Mouse (Mus musculus) embryonic stem cell, embryonic (primary cell): ENCODE data around the gene Cd3eap.

Source experiments
- CTCF ChIA-PET, 4 experiments: fragments of 300-600 bp in 2 of 4; fragments of 350-600 bp in 2 of 4; sonication (Branson Sonifier 250); formaldehyde crosslinking; loops; one replicate each; lab custom pipeline; 2022; ENCODE audit warnings: inconsistent platforms in 2 of 4; lab: Charles Lee
- POLR2A ChIA-PET, 4 experiments: fragments of 300-600 bp in 2 of 4; fragments of 350-600 bp in 2 of 4; sonication (Branson Sonifier 250); formaldehyde crosslinking; loops; one replicate each; lab custom pipeline; 2022; ENCODE audit warnings: antibody characterized with exemption in 4 of 4, inconsistent platforms in 1 of 4; lab: Charles Lee

The Cd3eap gene

GRCm38 (mm10) chr7:19349188-19349915, 9.9 kb downstream of the Cd3eap start:
- CTCF ChIA-PET = interaction anchor here in 1 of 4 experiments (0.7 to 1.3 kb wide), 2 partner anchors 11 to 424 kb away, joined by 3 read pairs; partner anchors contain the start of gene Ppp1r13l

GRCm38 (mm10) chr7:19344938-19345471, 14.3 kb downstream of the Cd3eap start:
- CTCF ChIA-PET = interaction anchor here (0.6 to 2.4 kb wide), 27 partner anchors 9 to 258 kb away, joined by 3 to 18 read pairs (median 3); partner anchors contain the start of genes Eml2 (in 1 of the 4) and Fosb (in 1 of the 4)
- POLR2A ChIA-PET = interaction anchor here (0.6 to 3.4 kb wide), 28 partner anchors 10 to 352 kb away, joined by 3 to 23 read pairs (median 6); partner anchors contain the start of genes Cd3eap (in 3 of the 4), Ppp1r13l (in 3 of the 4), Fosb (in 2 of the 4) and Ppm1n (in 1 of the 4)

More at GRCm38 (mm10) chr7:19349188-19349915, 9.9 kb downstream of the Cd3eap start:
- POLR2A ChIA-PET = interaction anchor here in 1 of 4 experiments (0.8 to 1.6 kb wide), 4 partner anchors 10 to 200 kb away, joined by 3 to 5 read pairs (median 4); partner anchors contain the start of genes Cd3eap, Ppp1r13l and Qpctl

GRCm38 (mm10) chr7:19344237-19344847, 14.9 kb downstream of the Cd3eap start, which contains the start of gene Ercc1:
TSS of gene Ercc1 (plus strand) at chr7:19344778.
- ChIA-PET POLR2A (interaction anchor here (0.6 to 3.4 kb wide), 28 partner anchors 10 to 351 kb away, joined by 3 to 23 read pairs (median 6); partner anchors contain the start of genes Cd3eap (in 3 of the 4), Ppp1r13l (in 3 of the 4), Fosb (in 2 of the 4) and Ppm1n (in 1 of the 4)), CTCF (interaction anchor here (0.6 to 2.4 kb wide), 26 partner anchors 8 to 259 kb away, joined by 3 to 18 read pairs (median 3); partner anchors contain the start of genes Eml2 (in 1 of the 4) and Fosb (in 1 of the 4))

GRCm38 (mm10) chr7:19343210-19343808, 16.0 kb downstream of the Cd3eap start:
- POLR2A ChIA-PET = interaction anchor here in 3 of 4 experiments (0.6 to 3.4 kb wide), 18 partner anchors 16 to 426 kb away, joined by 3 to 11 read pairs (median 4); partner anchors contain the start of genes Cd3eap (in 2 of the 3), Ppp1r13l (in 2 of the 3) and Fosb (in 1 of the 3)
- CTCF ChIA-PET = interaction anchor here (0.6 to 3.0 kb wide), 54 partner anchors 11 to 470 kb away, joined by 3 to 43 read pairs (median 4); partner anchors contain the start of genes Cblc (in 1 of the 4) and Fosb (in 1 of the 4)

- ChIA-PET CTCF (interaction anchor here (0.6 to 3.0 kb wide), 38 partner anchors 11 to 286 kb away, joined by 3 to 43 read pairs (median 4); no protein-coding TSS in a partner anchor), POLR2A (interaction anchor here in 3 of 4 experiments (0.7 to 3.4 kb wide), 15 partner anchors 11 to 133 kb away, joined by 3 to 10 read pairs (median 3); partner anchors contain the start of genes Cd3eap (in 2 of the 3) and Ppp1r13l (in 2 of the 3))
Observed at GRCm38 (mm10) chr7:19342481-19343027, 16.7 kb downstream of the Cd3eap start.

GRCm38 (mm10) chr7:19341761-19342409, 17.4 kb downstream of the Cd3eap start:
- ChIA-PET CTCF (interaction anchor here (0.5 to 3.0 kb wide), 27 partner anchors 9 to 163 kb away, joined by 3 to 43 read pairs (median 4); no protein-coding TSS in a partner anchor), POLR2A (interaction anchor here in 3 of 4 experiments (0.5 to 3.4 kb wide), 16 partner anchors 9 to 347 kb away, joined by 3 to 10 read pairs (median 3); partner anchors contain the start of genes Cd3eap (in 2 of the 3), Ppp1r13l (in 2 of the 3) and Fosb (in 1 of the 3))

GRCm38 (mm10) chr7:19341250-19341649, 18.0 kb downstream of the Cd3eap start:
- POLR2A ChIA-PET = interaction anchor here in 3 of 4 experiments (0.5 to 1.4 kb wide), 7 partner anchors 8 to 348 kb away, joined by 3 to 4 read pairs (median 3); partner anchors contain the start of genes Cd3eap (in 1 of the 3), Fosb (in 1 of the 3) and Ppp1r13l (in 1 of the 3)
- CTCF ChIA-PET = interaction anchor here in 2 of 4 experiments (0.9 to 3.0 kb wide), 4 partner anchors 8 to 102 kb away, joined by 4 to 43 read pairs (median 4); no protein-coding TSS in a partner anchor

GRCm38 (mm10) chr7:19338596-19338995, 20.7 kb downstream of the Cd3eap start:
- ChIA-PET POLR2A (interaction anchor here in 2 of 4 experiments (0.6 to 1.7 kb wide), 4 partner anchors 21 to 261 kb away, joined by 3 to 4 read pairs (median 3); partner anchors contain the start of genes Cd3eap (in 1 of the 2) and Ppp1r13l (in 1 of the 2)), CTCF (interaction anchor here in 1 of 4 experiments (0.6 kb wide), 1 partner anchor 176 kb away, joined by 3 read pairs; no protein-coding TSS in a partner anchor)

- ChIA-PET CTCF (interaction anchor here in 3 of 4 experiments (0.6 to 1.1 kb wide), 3 partner anchors 29 to 177 kb away, joined by 3 to 4 read pairs (median 3); no protein-coding TSS in a partner anchor), POLR2A (interaction anchor here in 2 of 4 experiments (0.6 to 1.7 kb wide), 4 partner anchors 22 to 260 kb away, joined by 3 to 4 read pairs (median 3); partner anchors contain the start of genes Cd3eap (in 1 of the 2) and Ppp1r13l (in 1 of the 2))
Observed at GRCm38 (mm10) chr7:19338060-19338459, 21.2 kb downstream of the Cd3eap start.

GRCm38 (mm10) chr7:19337122-19337521, 22.2 kb downstream of the Cd3eap start:
- ChIA-PET POLR2A (interaction anchor here in 2 of 4 experiments (0.6 to 2.3 kb wide), 3 partner anchors 25 to 34 kb away, joined by 3 to 4 read pairs (median 4); no protein-coding TSS in a partner anchor), CTCF (interaction anchor here in 2 of 4 experiments (0.5 to 1.1 kb wide), 2 partner anchors 36 to 46 kb away, joined by 3 to 4 read pairs; no protein-coding TSS in a partner anchor)

- ChIA-PET CTCF (interaction anchor here in 2 of 4 experiments (0.6 to 1.3 kb wide), 3 partner anchors 9 to 198 kb away, joined by 3 read pairs; partner anchors contain the start of gene Ercc1 (in 1 of the 2)), POLR2A (interaction anchor here in 1 of 4 experiments (2.3 kb wide), 1 partner anchor 32 kb away, joined by 4 read pairs; no protein-coding TSS in a partner anchor)
Observed at GRCm38 (mm10) chr7:19335583-19335982, 23.7 kb downstream of the Cd3eap start.

GRCm38 (mm10) chr7:19332709-19333352, 26.5 kb downstream of the Cd3eap start:
- ChIA-PET POLR2A (interaction anchor here in 3 of 4 experiments (0.6 to 2.9 kb wide), 7 partner anchors 9 to 429 kb away, joined by 3 to 15 read pairs (median 4); partner anchors contain the start of gene Fosb (in 1 of the 3)), CTCF (interaction anchor here in 1 of 4 experiments (0.6 to 0.9 kb wide), 5 partner anchors 9 to 385 kb away, joined by 3 to 5 read pairs (median 3); no protein-coding TSS in a partner anchor)

- CTCF ChIA-PET = interaction anchor here (0.6 to 1.2 kb wide), 8 partner anchors 10 to 32 kb away, joined by 3 to 5 read pairs (median 3); no protein-coding TSS in a partner anchor
- POLR2A ChIA-PET = interaction anchor here in 3 of 4 experiments (0.6 to 2.9 kb wide), 11 partner anchors 9 to 213 kb away, joined by 3 to 15 read pairs (median 3); partner anchors contain the start of gene Fosb (in 1 of the 3)
Observed at GRCm38 (mm10) chr7:19331910-19332309, 27.4 kb downstream of the Cd3eap start.

GRCm38 (mm10) chr7:19328425-19328824, 30.9 kb downstream of the Cd3eap start:
- POLR2A ChIA-PET = interaction anchor here in 2 of 4 experiments (0.7 to 2.9 kb wide), 4 partner anchors 17 to 126 kb away, joined by 3 to 10 read pairs (median 4); partner anchors contain the start of gene Ercc1 (in 1 of the 2)
- CTCF ChIA-PET = interaction anchor here in 2 of 4 experiments (0.7 to 4.0 kb wide), 4 partner anchors 16 to 149 kb away, joined by 5 to 25 read pairs (median 12); partner anchors contain the start of genes Ercc1 (in 1 of the 2) and Fosb (in 1 of the 2)
